Mouse (Mus musculus) T-cell, adult 2 months (primary cell): ENCODE data around the gene Prkn.

Experiments used
- DNase-seq: peaks from one replicate; pipeline ENCODE4 v3.0.0; 2022; ENCODE audit warnings: low spot score

Gene Prkn

DNA sequence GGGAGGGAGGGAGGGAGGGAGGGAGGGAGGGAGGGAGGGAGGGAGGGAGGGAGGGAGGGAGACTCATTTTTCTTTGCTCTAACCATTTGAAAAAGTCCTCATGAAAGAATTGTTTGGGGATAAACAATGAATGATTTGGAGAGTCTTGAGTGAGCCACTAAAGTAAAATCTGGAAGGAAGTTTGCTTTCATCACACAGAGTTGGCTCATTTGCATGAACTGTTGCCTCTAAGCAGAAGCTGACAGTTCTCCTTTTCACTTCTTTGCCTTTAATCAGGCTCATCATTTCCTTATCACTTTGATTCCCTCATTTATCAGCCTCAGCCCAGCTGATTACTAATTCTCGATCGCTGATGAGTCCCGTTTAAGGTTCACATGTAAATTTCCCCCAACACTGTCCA, 816.7 kb downstream of the Prkn start:
- no peak for DNase-seq

DNA sequence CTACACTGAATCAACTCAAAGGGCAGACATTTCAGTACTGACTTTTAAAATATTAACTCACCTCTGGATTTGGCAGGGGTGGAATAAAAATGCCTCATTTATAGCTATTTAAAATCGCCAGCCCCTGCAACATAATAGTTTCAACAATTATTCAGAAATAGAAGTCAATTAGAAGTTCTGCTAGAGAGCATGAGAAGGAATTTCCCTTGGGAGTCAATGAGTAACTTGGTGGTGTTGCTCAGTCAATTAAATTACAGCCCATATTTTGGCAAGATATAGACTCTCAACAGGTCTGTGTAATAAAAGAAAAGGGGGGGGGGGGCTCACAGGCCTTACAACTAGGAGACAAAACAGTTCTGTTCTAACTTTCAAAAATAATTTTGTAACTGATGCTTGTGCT, 821.7 kb downstream of the Prkn start:
- DNase-seq, result no peak

DNA sequence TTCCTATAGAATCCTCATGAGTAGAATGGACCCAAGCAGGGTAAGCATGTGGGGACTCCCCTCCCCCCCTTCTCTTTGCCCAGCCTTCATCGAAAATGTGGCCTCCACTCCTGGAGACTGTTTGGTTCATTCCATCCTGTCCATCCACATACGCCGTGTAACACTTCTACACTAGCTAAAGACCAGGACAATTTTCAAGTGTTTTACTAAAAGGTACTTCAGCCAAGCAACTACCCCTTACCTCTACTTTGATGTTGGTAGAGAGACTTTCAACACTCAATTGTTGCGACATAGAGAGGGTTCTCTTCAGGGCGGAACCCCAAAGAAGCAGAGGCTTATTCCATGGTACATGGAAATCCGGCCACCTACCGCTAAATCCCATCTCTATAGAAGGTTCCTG, 823.3 kb downstream of the Prkn start:
- DNase-seq, result no peak

DNA sequence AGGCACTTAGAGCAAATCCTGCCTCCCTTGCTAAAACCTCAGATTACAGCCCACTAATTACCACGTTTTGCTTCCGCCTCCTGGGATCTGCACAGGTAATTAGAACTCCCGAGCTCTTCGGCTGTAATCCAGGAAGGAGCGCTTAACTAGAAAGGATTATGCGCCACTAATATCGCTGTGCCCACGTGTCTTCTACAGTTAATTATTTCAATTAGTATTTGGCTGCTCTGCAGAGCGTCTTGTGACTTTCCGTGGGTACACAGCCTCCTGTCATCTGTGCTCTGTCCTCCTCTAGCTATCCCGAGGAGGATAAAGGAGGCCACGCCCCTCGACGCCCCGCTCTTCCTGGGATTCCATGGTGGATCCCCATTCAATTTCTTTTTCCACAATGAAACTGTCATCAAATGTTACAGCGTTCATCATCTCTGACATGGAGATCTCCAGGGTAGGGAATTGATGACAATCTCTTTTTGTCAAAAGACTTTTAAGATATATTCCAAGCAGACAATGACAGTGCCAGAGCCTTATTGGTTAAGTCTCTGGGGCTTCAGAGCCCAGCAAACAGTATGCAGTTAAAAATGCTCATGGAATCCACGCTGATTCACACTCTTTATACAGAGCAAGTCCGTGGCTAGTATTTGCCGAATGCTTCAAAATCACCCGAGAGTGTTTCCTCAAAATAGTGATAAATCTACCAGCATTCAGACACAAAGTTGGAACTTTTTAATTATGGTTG, 824.6 kb downstream of the Prkn start:
- DNase-seq, result no peak

DNA sequence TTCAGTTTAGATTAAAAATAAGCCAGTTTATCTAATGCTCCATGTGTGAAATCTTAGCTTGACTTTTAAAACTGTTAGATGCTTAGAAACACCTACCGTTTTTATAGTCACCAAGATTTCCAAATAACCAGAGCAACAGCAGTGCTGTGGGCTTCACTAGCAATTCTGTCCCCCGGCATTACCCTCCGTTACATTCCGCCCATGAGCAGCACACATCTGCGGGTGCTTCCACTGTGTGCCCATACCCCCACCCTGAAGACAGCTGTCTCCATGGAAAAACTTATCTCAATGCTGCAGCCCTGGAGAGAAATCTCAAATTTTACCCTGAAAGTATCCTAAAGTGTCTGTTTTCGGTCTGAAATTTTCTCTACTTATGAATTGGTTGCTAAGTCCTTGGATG, 839.5 kb downstream of the Prkn start:
- no peak for DNase-seq

DNA sequence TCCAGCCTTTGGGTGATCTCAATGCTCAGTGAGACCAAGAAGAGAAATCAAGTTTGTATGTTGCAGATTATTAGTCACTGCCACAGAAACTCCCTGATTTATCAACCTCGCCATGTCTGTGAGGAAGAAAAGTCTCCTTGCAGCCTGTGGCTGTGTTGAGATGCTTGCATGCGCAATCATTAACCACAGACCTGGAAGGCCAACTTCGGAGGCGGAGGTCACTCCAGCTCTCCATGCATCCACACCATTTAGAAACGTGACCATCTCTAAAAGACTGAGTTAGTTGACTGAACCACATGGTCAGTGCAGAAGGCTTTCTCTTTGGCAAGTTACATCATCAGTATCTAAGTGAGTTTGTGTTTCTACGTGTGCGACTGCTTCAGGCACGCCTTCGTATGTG, 840.3 kb downstream of the Prkn start:
- no peak for DNase-seq

DNA sequence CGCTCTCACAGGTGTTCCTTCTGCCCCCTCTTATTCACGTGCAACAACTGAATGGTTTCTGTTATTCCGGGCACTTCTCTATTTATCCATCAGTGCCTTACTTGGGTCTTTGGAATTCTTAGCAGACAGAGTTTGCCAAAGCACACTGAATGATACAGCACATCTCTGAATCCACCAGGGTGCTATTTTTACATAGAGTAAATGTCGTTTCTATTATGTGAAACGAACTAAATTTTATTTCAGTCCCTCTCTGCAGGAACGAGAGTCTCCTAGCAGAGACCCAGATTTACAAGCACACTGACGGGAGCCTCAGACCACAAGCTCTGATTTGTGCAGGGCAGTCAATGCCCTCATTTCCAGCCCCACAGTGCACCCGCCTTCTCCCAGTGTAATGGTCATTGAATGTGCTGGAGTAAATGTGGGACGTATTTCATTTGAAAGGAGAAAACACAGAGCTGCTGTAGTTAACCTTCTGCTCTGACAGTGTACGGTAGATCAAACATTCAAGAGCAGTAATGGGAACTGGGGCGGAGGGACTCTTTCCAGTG, 841.7 kb downstream of the Prkn start:
- no peak for DNase-seq

DNA sequence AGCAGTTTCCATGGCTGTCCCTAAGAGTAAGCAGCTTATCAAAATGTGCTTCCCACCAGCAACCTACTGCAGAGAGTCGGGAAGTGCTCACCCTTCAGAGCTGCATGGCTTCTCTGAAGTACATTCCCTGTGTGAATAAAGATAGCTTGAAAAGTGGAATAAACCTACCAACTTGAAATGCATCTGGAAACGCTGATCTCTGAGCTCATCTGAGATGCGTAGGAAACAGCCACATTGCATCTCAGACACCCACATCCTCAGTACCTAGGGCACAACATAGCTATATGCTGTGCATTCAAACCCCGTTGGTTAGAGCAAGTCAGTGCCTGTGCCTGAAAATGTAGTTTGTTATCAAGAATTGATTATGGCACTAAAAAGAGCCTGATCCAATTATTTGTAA, 864.8 kb downstream of the Prkn start:
- DNase-seq, result no peak

DNA sequence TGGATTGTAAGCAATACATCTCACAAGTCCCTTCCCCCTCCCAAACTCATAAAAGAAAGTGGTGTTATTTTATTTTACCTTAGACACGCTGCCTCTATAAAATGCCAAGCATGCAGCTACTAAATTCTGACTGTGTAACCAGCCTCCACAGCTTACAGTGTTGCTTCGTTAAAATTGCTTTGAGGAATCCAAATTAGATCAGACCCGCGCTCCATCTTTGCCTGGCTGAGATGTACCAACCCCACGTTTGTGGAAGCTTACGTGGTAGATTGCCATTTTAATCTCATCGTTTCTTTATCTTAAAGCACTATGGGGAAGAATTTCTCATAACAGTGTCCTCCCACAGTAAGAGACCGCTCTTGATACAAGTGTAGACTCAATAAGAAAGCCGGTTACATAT, 865.6 kb downstream of the Prkn start:
- no peak for DNase-seq

DNA sequence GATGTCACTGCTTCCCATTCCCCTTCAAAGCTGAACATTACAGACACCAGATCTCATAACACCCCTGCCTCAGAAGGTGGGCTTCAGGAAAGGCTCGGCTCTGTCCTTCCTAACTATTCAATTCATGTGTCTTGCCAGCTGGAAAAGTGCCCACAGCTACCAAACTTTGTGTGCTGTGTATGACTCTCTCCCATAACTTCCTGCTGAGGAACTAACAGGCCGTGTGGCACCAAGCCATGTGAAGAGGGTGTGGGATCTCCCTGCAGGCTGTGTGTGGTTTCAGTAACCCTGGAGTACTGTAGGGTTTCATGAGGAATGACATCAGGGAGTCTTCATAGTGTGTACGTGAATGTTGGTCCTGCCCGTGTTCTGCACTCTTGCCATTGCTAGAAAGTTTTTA, 871.9 kb downstream of the Prkn start:
- DNase-seq, result no peak

DNA sequence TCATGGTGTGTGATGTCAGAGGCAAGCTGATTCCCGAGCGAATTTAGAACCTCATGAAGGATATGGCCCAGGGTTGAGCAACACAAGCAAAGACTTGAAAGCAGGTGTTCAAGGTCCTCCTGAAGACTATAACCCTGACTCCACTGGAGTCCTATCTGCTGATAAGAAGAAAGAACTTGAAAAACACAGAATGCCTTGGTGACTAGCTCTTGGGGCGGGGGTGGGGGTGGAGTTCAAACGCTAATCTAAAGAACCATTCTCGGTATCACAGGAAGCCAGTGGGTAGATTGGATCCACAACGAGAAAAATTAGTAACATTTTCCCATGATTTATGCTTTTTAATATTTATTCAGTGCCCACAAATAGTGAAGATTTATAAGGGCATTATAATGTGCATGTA, 879.6 kb downstream of the Prkn start:
- no peak for DNase-seq

DNA sequence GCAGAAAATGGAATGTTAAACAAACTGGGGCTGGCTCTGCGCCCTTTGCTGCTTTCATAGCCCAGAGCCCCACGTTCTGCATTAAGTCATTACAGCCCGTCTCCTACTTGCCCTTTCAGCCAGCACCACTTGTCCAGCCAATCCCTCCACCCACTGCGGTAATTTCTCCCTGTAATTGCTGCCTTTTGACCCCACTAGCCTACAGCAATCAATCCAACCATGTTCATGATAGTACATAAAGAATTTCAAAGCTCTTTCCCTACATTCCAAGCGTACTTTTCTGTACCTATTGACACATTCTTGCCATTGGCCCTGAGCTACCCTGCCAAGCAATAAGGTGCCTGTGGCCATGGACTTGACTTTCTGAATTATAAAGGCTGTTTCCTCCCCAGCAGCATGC, 881.7 kb downstream of the Prkn start:
- DNase-seq, result no peak

DNA sequence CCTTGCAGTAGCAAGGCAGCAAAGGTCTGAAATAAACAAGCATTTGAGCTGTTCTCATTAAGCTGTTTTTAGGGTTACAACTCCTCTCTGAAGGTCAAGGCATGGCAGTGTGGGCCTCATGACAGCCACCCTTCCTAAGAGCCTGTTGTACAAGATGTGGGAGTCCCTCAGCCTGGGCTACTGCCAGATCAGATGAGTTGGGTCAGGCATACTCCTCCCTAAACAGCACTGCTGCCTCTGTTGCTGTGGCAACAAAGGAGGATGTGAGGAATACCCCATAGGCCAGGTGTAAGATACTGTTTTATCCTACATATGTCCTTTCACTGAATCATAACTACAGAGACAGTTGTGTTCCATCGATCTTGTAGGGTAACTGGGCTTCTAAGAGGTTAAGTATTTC, 882.3 kb downstream of the Prkn start:
- DNase-seq, result no peak

DNA sequence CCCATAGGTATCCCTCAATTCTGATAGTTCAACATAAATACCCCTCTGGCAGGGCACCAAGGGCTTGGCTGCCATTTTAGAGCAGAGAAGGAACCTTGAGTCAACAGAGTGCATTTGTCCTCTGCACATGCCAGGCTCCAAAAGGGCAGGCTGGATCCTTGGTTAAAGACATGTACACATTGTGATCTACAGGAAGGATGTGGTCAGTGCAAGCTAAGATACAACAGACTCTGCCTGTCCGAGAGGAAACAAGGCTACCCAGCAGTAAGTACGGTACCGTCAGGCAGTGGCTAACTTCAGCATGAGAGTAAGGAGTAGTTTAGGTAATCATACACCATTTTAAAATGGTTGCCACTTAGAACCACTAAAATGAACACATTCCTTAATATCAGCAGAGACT, 884.0 kb downstream of the Prkn start:
- no peak for DNase-seq

DNA sequence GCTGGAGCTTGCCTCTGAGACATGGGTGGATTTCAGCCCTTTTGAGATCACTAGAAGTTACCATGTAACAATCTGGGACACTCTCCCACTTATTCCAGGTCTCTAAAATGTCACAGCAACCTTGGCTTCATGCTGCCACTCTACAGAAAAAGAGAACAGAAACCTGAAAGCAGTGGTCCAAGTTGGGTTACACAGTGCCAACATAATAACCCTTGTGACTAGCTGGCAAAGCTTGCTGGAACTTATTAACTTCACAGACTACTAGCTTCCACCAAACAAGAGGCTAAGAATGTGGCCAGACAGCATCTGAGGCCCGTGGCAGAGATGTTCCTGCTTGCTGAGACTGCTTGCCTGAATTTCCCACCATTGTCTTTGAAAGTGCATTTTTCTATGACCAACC, 886.9 kb downstream of the Prkn start:
- no peak for DNase-seq

DNA sequence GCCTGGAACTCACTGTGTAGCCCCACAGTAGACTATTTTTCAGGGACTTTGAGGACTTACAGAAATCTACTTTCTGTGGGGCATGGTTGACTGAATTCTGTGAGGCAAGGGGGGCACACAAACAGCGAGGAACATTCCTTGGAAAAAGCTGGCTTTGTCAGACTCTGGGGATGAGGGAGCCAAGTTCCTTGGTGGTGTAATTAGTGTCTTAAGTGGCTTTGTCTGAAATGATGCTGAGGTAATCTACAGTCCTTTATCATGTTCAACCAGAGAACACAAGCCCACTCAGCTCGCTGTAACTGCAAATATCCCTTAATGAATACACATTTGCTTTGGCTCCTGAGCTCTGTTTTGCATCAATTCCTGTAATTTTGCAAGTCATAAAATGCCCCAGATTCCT, 888.1 kb downstream of the Prkn start:
- DNase-seq, result no peak

DNA sequence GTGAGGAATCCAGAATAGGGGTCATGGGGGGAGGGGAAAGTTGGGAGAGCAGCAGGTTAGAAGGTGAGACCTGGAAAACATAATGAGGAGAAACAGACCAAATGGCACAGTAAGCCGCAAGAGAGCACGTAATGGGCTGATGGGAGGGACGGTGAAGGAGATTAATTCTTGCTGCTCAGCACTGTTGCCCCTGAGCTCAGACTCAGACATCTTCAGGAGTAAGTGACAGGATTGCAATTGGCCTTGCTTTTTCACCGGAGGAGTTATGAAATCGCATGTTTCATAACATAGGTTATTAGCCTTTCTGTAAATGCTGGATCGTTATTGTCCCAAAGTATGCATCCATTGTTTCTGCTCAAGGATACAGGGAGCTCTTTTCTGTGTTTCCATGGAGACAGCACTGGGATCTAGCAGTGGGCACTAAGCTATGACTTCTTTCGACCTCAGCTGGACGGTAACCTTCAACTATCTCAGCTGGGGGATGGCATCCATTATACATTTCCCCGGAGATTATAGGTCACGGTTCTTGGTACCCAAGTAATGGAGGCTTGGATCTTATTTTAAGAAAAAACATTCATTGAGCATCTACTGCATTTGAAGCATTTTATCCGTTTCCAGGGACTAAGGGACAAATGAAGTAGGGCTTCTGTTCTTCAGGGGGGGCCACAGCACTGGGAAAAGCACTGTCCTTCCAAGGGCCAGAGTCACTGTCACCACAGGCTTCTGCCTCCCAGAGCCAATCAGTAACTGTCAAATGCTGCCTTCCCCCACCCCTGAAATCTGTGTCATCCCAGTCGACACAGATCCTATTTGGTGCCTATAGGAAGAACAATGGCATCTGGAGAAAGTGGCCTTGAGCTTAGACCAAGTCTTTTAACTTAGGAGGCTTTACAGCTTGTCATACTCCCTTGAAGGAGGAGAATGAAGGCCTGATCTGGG, 890.7 kb downstream of the Prkn start:
- no peak for DNase-seq

DNA sequence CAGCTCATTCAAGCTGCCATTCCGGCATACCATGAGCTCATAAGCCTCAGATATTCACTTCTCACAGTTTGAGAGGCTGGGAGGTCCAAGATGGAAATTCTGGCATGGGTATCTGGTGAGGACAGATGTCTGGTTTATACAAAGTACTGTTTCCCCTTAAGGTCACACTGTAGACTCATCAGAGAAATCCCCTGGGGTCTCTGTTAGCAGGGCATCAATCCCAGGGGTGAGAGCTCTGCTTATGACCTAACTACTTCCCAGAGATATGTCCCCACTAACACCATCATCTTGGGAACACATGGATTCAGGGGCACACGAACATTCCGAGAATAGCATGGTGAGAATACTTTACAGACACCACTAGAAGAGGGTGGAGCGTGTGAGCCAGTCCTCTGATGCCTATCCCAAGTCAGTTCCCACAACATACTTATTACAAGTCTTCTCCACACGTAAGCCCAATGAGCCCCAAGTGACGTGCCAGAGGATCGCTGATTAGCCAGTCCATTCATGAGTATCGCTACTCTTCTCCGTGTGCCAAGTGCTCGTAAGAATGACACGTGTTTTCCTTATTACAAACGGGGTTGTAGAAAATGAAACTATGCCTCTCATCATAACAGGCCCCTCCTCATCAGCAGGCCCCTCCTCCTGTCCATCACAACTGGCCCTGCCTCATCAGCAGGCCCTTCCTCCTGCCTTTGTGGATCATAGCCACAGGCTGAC, 895.1 kb downstream of the Prkn start:
- no peak for DNase-seq

DNA sequence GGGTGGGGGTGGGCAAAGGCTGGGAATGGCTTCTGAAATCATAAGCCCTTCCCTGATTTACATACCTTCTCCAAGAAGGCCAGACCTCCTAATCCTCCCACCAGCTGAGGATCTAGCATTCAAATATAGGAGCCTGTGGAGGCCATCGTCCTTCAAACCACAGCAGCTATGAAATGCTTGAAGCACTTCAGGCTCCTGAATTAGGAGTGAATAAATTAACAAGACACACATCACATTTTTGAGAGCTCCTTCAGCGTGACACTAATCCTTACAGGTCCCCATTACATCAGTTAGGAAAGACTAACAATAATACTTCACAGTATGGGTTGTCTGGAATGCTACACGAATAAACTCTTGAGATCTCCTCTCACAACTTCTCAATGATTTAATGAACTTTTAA, 896.3 kb downstream of the Prkn start:
- no peak for DNase-seq

DNA sequence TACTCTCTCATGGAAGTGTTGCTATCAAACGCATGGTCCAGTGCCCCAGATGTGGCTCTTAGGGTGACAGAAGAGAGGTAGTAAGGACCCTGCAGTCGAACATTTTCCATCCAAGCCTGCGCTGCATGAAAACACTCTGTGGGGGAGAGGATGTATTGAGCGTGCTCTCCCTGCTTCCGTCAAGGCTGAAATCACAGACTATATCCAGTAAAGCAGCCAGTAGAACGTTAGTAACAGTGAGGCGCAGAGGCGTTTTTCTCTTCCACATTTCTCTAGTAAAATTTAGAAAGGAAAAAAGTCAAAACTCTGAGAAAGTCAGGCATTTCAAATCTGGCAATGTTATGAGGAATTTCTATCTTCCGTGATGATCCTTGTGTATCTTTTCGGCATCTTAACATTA, 897.7 kb downstream of the Prkn start:
- DNase-seq, result no peak

DNA sequence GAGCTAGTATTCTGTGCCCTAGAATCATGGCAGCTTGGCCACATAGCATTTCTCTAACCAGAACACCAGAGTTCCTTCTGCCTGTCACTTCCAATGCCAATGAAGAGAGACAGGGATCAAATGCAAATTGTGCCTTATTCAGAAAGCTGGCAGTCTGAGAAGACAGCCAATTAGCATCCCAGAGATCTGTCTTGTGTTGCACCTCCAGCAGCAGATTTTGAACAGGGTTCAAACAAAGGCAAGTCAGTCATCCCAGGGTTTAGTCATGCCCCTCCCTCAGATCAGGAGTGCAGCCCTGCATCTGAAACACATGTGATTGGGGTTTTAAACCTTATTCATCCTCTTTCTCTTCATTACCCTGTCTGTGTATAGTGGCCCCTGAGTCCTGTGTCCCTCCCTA, 900.5 kb downstream of the Prkn start:
- DNase-seq, result no peak

DNA sequence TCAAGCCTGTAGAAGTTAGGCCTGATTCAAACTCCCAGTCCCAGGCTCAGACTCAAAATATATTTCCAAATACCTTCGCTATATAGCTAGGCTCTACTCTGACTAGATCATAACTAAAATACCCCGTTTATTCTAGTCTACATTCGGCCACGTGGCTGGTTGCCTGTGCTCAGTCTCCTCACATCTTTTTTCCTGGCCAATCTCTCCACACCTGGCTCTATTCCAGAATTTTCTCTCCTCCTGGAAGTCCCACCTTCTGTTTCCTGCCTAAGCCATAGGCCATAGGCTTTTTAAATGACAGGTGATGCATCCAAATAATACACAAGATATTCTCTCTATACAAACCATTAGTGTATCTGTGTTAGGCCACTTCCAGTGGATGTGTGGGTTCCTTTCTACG, 901.0 kb downstream of the Prkn start:
- no peak for DNase-seq

DNA sequence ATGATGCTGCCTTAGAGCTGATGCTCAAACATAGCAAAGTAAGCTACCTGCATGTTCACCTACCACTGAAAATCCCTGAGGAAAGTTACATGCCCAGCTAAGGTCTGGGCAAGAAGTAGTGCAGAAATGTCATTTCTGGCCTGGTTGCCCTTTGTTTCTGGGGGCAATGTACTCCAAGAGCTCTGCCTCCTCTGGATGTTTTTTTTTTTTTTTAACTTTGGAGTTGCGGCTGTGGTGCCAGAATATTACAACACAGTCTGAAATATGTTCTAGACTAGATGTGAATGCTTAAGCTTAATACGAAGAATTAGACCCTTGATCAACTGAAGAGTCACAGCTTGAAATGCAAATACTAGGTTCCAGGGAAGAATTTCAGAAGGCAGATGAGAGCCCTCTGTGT, 911.1 kb downstream of the Prkn start:
- DNase-seq, result no peak
